Mouse (Mus musculus) MN1 (cell line): Measurements from ENCODE around the gene Gzma.

ENCODE experiments used
- DNase-seq: peaks from one replicate; pipeline ENCODE4 v3.0.0-alpha.2; 2016; ENCODE audit warnings: low spot score

Gzma gene

DNA sequence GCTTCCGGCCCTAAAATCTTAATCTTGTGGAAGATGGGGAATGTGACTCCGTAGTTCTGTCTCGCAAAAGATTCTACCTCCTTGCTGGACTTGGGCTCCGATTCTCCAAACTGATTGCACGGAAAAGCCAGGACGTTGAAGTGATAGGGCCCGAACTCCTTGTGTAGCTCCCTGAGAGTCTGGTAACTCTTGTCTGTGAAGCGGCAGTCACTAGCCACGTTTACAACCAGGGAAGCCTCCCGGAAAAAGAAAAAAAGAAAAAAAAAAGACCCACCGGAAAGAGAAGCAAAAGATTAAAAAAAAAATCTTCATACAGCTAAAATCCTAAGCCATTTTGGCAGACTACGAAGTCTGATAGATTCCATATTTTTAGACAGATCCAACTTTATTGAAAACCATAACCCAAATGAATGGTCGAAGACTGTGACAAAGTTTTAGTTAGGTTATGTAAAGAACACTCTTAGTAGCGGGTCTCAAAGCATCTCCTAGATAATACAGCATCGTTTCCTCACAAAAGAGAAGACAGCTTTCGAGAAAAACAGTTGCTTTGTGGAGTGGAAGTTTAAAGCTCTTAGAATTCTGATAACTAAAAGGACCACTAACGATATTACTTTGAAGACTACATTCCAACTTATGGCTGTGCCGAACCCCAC is 55.2 kb downstream of the Gzma start:
- DNase-seq, result no peak

DNA sequence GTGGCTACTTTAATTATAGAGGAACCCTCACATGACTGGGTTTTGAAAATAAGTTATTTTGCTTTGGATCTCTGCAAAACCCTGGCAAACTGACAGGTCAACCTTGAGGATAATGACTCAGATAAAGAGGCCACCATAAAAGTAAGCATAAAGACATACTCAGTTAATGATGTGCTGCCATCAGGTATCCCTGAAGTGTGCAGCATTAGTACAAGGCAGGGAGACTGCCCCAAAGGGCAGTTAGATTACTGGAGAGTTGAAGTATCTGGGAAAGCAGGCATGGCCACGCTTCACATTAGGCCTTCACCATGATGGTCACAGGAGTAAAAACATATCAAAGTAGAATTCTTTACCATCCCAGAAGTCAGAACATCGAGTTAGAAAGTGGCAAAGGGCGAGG is 55.9 kb downstream of the Gzma start:
- no peak for DNase-seq
